Mouse (Mus musculus) spleen, adult 18-20 months (tissue): Measurements from ENCODE around the gene Gm10382.

Experiments
- DNase-seq, 2 experiments: peaks; one replicate each; pipeline ENCODE4 v3.0.0; 2022; ENCODE audit warnings: mixed read lengths in 2 of 2

The Gm10382 gene

GRCm38 (mm10) chr5:125389131-125389578 is at the start of gene Gm10382:
Gene Gm10382, plus strand, starts transcription at chr5:125389322.
- peak; percentile 86 to 88 for DNase-seq

GRCm38 (mm10) chr5:125339851-125340531 is 49.1 kb upstream of the Gm10382 start:
- no peak for DNase-seq

- peak; percentile 83 to 94 for DNase-seq
Observed at GRCm38 (mm10) chr5:125340547-125341262, 48.4 kb upstream of the Gm10382 start, which contains the start of gene Scarb1. Gene Scarb1, minus strand, starts transcription at chr5:125341094.

- no peak for DNase-seq
Observed at GRCm38 (mm10) chr5:125341459-125342090, 47.5 kb upstream of the Gm10382 start.

GRCm38 (mm10) chr5:125344296-125344695 is 44.8 kb upstream of the Gm10382 start:
- DNase-seq: no peak

- no peak for DNase-seq
Observed at GRCm38 (mm10) chr5:125348067-125348466, 41.1 kb upstream of the Gm10382 start.

GRCm38 (mm10) chr5:125348487-125348886 is 40.6 kb upstream of the Gm10382 start:
- DNase-seq: peak in 1 of 2 experiments; percentile 59

GRCm38 (mm10) chr5:125349391-125349790 is 39.7 kb upstream of the Gm10382 start:
- DNase-seq: no peak

GRCm38 (mm10) chr5:125351057-125351456 is 38.1 kb upstream of the Gm10382 start:
- DNase-seq: no peak

GRCm38 (mm10) chr5:125351939-125352338 is 37.2 kb upstream of the Gm10382 start:
- no peak for DNase-seq

GRCm38 (mm10) chr5:125352781-125353294 is 36.3 kb upstream of the Gm10382 start:
- DNase-seq: no peak

- no peak for DNase-seq
Observed at GRCm38 (mm10) chr5:125354885-125355492, 34.1 kb upstream of the Gm10382 start.

GRCm38 (mm10) chr5:125355650-125356049 is 33.5 kb upstream of the Gm10382 start:
- DNase-seq: no peak

GRCm38 (mm10) chr5:125357543-125358269 is 31.4 kb upstream of the Gm10382 start:
- DNase-seq: no peak

GRCm38 (mm10) chr5:125358270-125358608 is 30.9 kb upstream of the Gm10382 start:
- DNase-seq: peak in 1 of 2 experiments; percentile 30

- no peak for DNase-seq
Observed at GRCm38 (mm10) chr5:125360566-125360965, 28.6 kb upstream of the Gm10382 start.

- no peak for DNase-seq
Observed at GRCm38 (mm10) chr5:125360981-125361510, 28.1 kb upstream of the Gm10382 start.

- DNase-seq: no peak
Observed at GRCm38 (mm10) chr5:125363894-125364293, 25.2 kb upstream of the Gm10382 start.

GRCm38 (mm10) chr5:125364851-125365429 is 24.2 kb upstream of the Gm10382 start:
- no peak for DNase-seq

- no peak for DNase-seq
Observed at GRCm38 (mm10) chr5:125368156-125368555, 21.0 kb upstream of the Gm10382 start.

GRCm38 (mm10) chr5:125368568-125368967 is 20.6 kb upstream of the Gm10382 start:
- peak in 1 of 2 experiments; percentile 55 for DNase-seq
